Mouse (Mus musculus) embryonic facial prominence, embryonic 12.5 days (tissue): ENCODE results near the gene Erbin. TPM values are rescaled to one million over a fixed set of nuclear protein-coding genes. Genes with fewer than 3 reads are reported as not detected.

Source experiments
- ATAC-seq: fragments of 200-750 bp; cut with Nextera tagmentation; 2 replicates; pipeline ENCODE4 v1.8.0; 2017; ENCODE audit not compliant: insufficient number of reproducible peaks, insufficient read depth, low FRiP score, low TSS enrichment
- H3K27ac ChIP-seq: fragments of 300-500 bp; sonication (generic); 2 replicates; pipeline ENCODE4 v1.5.1; 2016; ENCODE audit warnings: mild to moderate bottlenecking
- H3K27me3 ChIP-seq: fragments of 300-500 bp; sonication (generic); 2 replicates; pipeline ENCODE4 v1.6.1; 2016; ENCODE audit warnings: mild to moderate bottlenecking, moderate library complexity
- H3K36me3 ChIP-seq: fragments of 300-500 bp; sonication (generic); 2 replicates; pipeline ENCODE4 v1.6.1; 2016; ENCODE audit warnings: mild to moderate bottlenecking
- H3K4me1 ChIP-seq: fragments of 300-500 bp; sonication (generic); 2 replicates; pipeline ENCODE4 v1.6.1; 2016
- H3K4me2 ChIP-seq: fragments of 300-500 bp; sonication (generic); replicated peaks from 2 replicates; pipeline ENCODE4 v1.6.1; 2016; ENCODE audit warnings: mild to moderate bottlenecking, moderate library complexity
- H3K4me3 ChIP-seq: fragments of 300-500 bp; sonication (generic); 2 replicates; pipeline ENCODE4 v1.5.1; 2016; ENCODE audit warnings: mild to moderate bottlenecking
- H3K9ac ChIP-seq: fragments of 300-500 bp; sonication (generic); 2 replicates; pipeline ENCODE4 v1.6.1; 2016; ENCODE audit warnings: mild to moderate bottlenecking, moderate library complexity
- H3K9me3 ChIP-seq: fragments of 300-500 bp; sonication (generic); 2 replicates; pipeline ENCODE4 v1.6.1; 2016; ENCODE audit warnings: mild to moderate bottlenecking, moderate library complexity
- WGBS: fragments of 180-500 bp; shearing (Covaris S2); methylation state at CpG from one replicate; pipeline ENCODE4 v1.1.7; 2016; 5-methylcytosine and 5-hydroxymethylcytosine counted together
- polyA plus RNA-seq: library from polyadenylated mRNA; unstranded; fragments of >200 nt; fragmentation: Nextera tagmentation; extraction: Ambion mirVana; gene quantifications from 2 replicates; pipeline ENCODE4 v1.2.1, GENCODE M21; 2016

Gene Erbin
- polyA plus RNA-seq: 28.4 and 29.8 TPM in 2 replicates

GRCm38 (mm10) chr13:103920261-103920932, at the start of gene Erbin:
Gene Erbin (minus strand): TSS chr13:103920514.
- Histone ChIP-seq H3K4me1 (peaks cover 24% of the 10 kb centered on the region), H3K27ac (peak within 1 kb of the TSS; percentile 100), H3K9me3 (no peaks in the 10 kb centered on the region), H3K9ac (peak within 1 kb of the TSS; percentile 99), H3K4me2 (peak within 1 kb of the TSS; percentile 71), H3K4me3 (peak within 1 kb of the TSS; percentile 86), H3K27me3 (no peaks in the 10 kb centered on the region), H3K36me3 (no peaks in the 10 kb centered on the region)
- 1% methylated on average over 84 of the region's 93 CpGs for WGBS
- peak; percentile 64 for ATAC-seq

- 39% methylated on average over 6 of the region's 6 CpGs for WGBS
- ATAC-seq: no peak; the same call in 1 of the 2 replicates
These were observed 49.6 kb upstream of the Erbin start for GRCm38 (mm10) chr13:103969912-103970311.

GRCm38 (mm10) chr13:103967987-103968386, 47.7 kb upstream of the Erbin start:
- ATAC-seq: no peak
- Histone ChIP-seq H3K4me1 (peaks cover 11% of the 10 kb centered on the region), H3K4me3 (no peak overlapping the region), H3K4me2 (no peak overlapping the region), H3K27ac (no peak overlapping the region), H3K9me3 (no peaks in the 10 kb centered on the region), H3K36me3 (no peaks in the 10 kb centered on the region), H3K9ac (no peak overlapping the region), H3K27me3 (no peaks in the 10 kb centered on the region)
- 81% methylated on average over 9 of the region's 9 CpGs for WGBS

More at GRCm38 (mm10) chr13:103969912-103970311, 49.6 kb upstream of the Erbin start:
- Histone ChIP-seq H3K4me3 (no peak overlapping the region), H3K4me1 (peaks cover 11% of the 10 kb centered on the region), H3K4me2 (no peak overlapping the region), H3K36me3 (no peaks in the 10 kb centered on the region), H3K27ac (peak overlapping the region; percentile 80), H3K9ac (no peak overlapping the region), H3K9me3 (no peaks in the 10 kb centered on the region), H3K27me3 (no peaks in the 10 kb centered on the region)

GRCm38 (mm10) chr13:103966696-103967215, 46.4 kb upstream of the Erbin start:
- no peak overlapping the region for H3K9ac ChIP-seq
- whole genome bisulfite sequencing: 87% methylated on average over 8 of the region's 8 CpGs
- H3K27me3 ChIP-seq: no peaks in the 10 kb centered on the region
- peaks cover 8% of the 10 kb centered on the region for H3K4me1 ChIP-seq
- no peak overlapping the region for H3K27ac ChIP-seq
- H3K9me3 ChIP-seq: no peaks in the 10 kb centered on the region
- no peak for ATAC-seq
- no peaks in the 10 kb centered on the region for H3K36me3 ChIP-seq
- no peak overlapping the region for H3K4me2 ChIP-seq
- no peak overlapping the region for H3K4me3 ChIP-seq

- Histone ChIP-seq H3K9ac (no peak overlapping the region), H3K27me3 (no peaks in the 10 kb centered on the region), H3K4me2 (no peak overlapping the region), H3K4me3 (no peak overlapping the region), H3K36me3 (no peaks in the 10 kb centered on the region), H3K4me1 (peaks cover 6% of the 10 kb centered on the region), H3K27ac (no peak overlapping the region), H3K9me3 (no peaks in the 10 kb centered on the region)
- WGBS: 94% methylated on average over 2 of the region's 2 CpGs
- ATAC-seq: no peak
These were observed 44.9 kb upstream of the Erbin start for GRCm38 (mm10) chr13:103965187-103965586.

GRCm38 (mm10) chr13:103963094-103963493, 42.8 kb upstream of the Erbin start:
- Histone ChIP-seq H3K27me3 (no peaks in the 10 kb centered on the region), H3K27ac (no peak overlapping the region), H3K4me1 (peaks cover 3% of the 10 kb centered on the region; the same call in 1 of the 2 replicates), H3K9me3 (no peaks in the 10 kb centered on the region), H3K36me3 (no peaks in the 10 kb centered on the region), H3K4me2 (no peak overlapping the region), H3K9ac (no peak overlapping the region), H3K4me3 (no peak overlapping the region)
- WGBS: 54% methylated on average over 2 of the region's 2 CpGs
- no peak for ATAC-seq

GRCm38 (mm10) chr13:103959841-103960240, 39.5 kb upstream of the Erbin start:
- WGBS: 58% methylated on average over 5 of the region's 5 CpGs
- H3K27me3 ChIP-seq: no peaks in the 10 kb centered on the region
- no peaks in the 10 kb centered on the region for H3K36me3 ChIP-seq
- H3K4me2 ChIP-seq: no peak overlapping the region
- no peak for ATAC-seq
- H3K4me3 ChIP-seq: no peak overlapping the region
- H3K9me3 ChIP-seq: no peaks in the 10 kb centered on the region
- H3K9ac ChIP-seq: no peak overlapping the region
- peaks cover 15% of the 10 kb centered on the region for H3K4me1 ChIP-seq
- H3K27ac ChIP-seq: no peak overlapping the region

- no peak overlapping the region for H3K4me3 ChIP-seq
- H3K36me3 ChIP-seq: no peaks in the 10 kb centered on the region
- no peak overlapping the region for H3K9ac ChIP-seq
- WGBS: 76% methylated on average over 9 of the region's 9 CpGs
- ATAC-seq: no peak
- no peaks in the 10 kb centered on the region for H3K9me3 ChIP-seq
- no peak overlapping the region for H3K4me2 ChIP-seq
- H3K27me3 ChIP-seq: no peaks in the 10 kb centered on the region
- H3K27ac ChIP-seq: no peak overlapping the region
- H3K4me1 ChIP-seq: peaks cover 15% of the 10 kb centered on the region
These were observed 38.4 kb upstream of the Erbin start for GRCm38 (mm10) chr13:103958607-103959123.

GRCm38 (mm10) chr13:103957175-103957940, 37.0 kb upstream of the Erbin start:
- H3K4me3 ChIP-seq: no peak overlapping the region
- 27% methylated on average over 8 of the region's 8 CpGs for WGBS
- no peak overlapping the region for H3K9ac ChIP-seq
- H3K4me1 ChIP-seq: peaks cover 15% of the 10 kb centered on the region
- no peaks in the 10 kb centered on the region for H3K9me3 ChIP-seq
- H3K27ac ChIP-seq: peak overlapping the region; percentile 41; the same call in 1 of the 2 replicates
- H3K36me3 ChIP-seq: no peaks in the 10 kb centered on the region
- H3K27me3 ChIP-seq: no peaks in the 10 kb centered on the region
- peak overlapping the region; percentile 15; the same call in 1 of the 2 replicates for H3K4me2 ChIP-seq
- ATAC-seq: peak; percentile 53; the same call in 1 of the 2 replicates

- Histone ChIP-seq H3K9me3 (no peaks in the 10 kb centered on the region), H3K4me1 (peaks cover 15% of the 10 kb centered on the region), H3K4me2 (no peak overlapping the region), H3K27me3 (no peaks in the 10 kb centered on the region), H3K27ac (no peak overlapping the region), H3K4me3 (no peak overlapping the region), H3K9ac (no peak overlapping the region), H3K36me3 (no peaks in the 10 kb centered on the region)
- WGBS: 57% methylated on average over 2 of the region's 2 CpGs
- ATAC-seq: no peak
These were observed 35.3 kb upstream of the Erbin start for GRCm38 (mm10) chr13:103955652-103956051.

- H3K27me3 ChIP-seq: no peaks in the 10 kb centered on the region
- H3K4me3 ChIP-seq: no peak overlapping the region
- no peak overlapping the region for H3K4me2 ChIP-seq
- H3K9me3 ChIP-seq: no peaks in the 10 kb centered on the region
- H3K27ac ChIP-seq: no peak overlapping the region
- ATAC-seq: no peak
- no peaks in the 10 kb centered on the region for H3K36me3 ChIP-seq
- H3K4me1 ChIP-seq: no peaks in the 10 kb centered on the region
- H3K9ac ChIP-seq: no peak overlapping the region
- WGBS: 91% methylated on average over 7 of the region's 7 CpGs
These were observed 31.1 kb upstream of the Erbin start for GRCm38 (mm10) chr13:103951393-103951792.
